Mouse (Mus musculus) kidney, adult 2 months (tissue): ENCODE data around the gene Limd1.

Experiments
- CTCF ChIP-seq: fragments of 200-500 bp; conservative IDR thresholded peaks from 2 replicates; pipeline ENCODE4 v1.5.1; 2011; ENCODE audit warnings: low read depth, mild to moderate bottlenecking, control low read depth, low read length, moderate library complexity, mixed read lengths; ENCODE audit not compliant: insufficient read depth, insufficient read length
- POLR2A ChIP-seq: fragments of 200-500 bp; IDR thresholded peaks from one replicate; pipeline ENCODE4 v1.6.1; 2011; ENCODE audit warnings: low read depth, low read length, control low read depth

DNA sequence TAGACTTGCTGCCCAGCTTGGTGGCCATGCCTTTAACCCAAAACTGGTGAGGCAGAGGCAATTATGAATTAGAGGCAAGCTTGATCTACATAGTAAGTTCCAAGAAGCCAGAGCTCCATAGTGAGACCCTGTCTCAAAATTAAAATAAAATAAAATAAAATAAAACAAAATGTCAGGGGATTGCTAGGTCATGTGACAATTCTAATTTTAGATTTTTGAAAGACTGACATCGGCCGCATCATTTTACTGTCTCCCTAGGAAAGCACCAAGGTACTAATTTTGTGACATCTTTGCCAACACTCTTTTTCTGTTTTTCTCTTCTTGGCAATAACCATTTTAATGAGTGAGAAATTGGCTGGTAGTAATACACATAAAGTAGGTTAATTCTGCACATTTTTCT is 58.1 kb downstream of the Limd1 start:
- TF ChIP-seq POLR2A = no peak
- TF ChIP-seq CTCF = no peak
